Mouse (Mus musculus): ENCODE results near the gene Tldc2. TPM values are rescaled to one million over a fixed set of nuclear protein-coding genes. Genes with fewer than 3 reads are reported as not detected.

The Tldc2 gene
- polyA plus RNA-seq, 1 experiment from 2014 or later, result not detected

DNA sequence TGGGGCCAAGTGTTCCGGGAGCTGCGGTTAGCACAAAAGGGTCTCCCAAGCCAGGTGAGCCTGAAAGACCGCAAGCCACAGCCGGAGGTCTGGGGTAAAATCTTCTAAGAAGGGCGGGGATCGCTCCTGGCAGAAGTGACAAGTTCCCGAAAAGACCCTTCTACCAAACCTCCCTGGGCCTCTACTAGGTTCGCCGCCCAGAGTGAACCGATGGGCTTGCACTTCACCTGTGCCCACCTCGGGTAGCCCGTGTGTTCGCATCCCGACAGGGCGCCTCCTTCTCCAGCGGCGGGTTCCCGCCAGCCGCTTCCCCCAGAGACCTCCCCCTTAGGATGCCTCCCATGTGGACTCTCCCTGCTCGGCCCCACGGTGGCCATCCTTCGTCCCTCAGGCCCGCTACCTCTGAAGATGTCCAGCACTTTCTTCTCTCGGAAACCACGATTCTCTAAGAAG, 47.6 kb downstream of the Tldc2 start:
- no peak for TF ChIP-seq CTCF (IDR thresholded peaks at IDR 0.05; ENCODE audit: low read depth)
- Histone ChIP-seq H3K4me1 (ENCODE audit: insufficient read depth) (peaks cover 32% of the 10 kb centered on the region), H3K27me3 (ENCODE audit: insufficient read depth, low read length) (no peaks in the 10 kb centered on the region), H3K9ac (replicated peaks) (peak overlapping the region; percentile 88), H3K27ac (ENCODE audit: low read depth) (peak overlapping the region; percentile 92), H3K4me3 (ENCODE audit: low read depth, low read length) (peak overlapping the region; percentile 84), H3K9me3 (ENCODE audit: low read length) (no peaks in the 10 kb centered on the region), H3K36me3 (replicated peaks; ENCODE audit: insufficient read depth, low read length) (0 out of 2 replicates have a peak, but pooled peaks cover 3% of the 10 kb centered on the region), H3K4me2 (ENCODE audit: low read depth, low read length) (peak overlapping the region; percentile 78)
- DNase-seq, result no peak
- ATAC-seq, result peak; percentile 52
- under 1% methylated on average over 25 of the region's 25 CpGs for WGBS (ENCODE audit: insufficient replicate concordance)

DNA sequence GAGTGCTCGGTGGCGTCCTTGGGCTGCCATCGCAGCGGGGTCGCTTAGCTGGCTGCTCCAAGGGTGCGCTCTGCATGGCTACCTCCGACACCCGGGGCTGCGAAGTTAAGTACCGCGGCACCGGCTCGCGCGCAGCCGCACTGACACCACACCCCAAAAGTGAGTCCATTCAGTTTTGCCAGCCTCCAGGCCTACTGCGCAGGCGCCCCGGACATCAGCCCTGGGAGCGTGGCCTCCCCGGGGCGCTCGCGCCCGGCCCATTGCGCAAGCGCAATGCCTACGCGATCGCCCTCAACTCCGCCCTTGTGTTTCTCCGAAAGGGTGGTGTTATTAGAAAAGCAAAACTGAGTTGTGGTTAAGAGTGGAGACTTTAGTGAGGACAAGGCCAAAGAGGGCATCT, 48.2 kb downstream of the Tldc2 start, which contains the start of gene Samhd1:
Samhd1 (minus strand) TSS at position 252 of the 400 bp plus-strand sequence.
- 0% methylated on average over 32 of the region's 32 CpGs for WGBS (ENCODE audit: insufficient replicate concordance)
- Histone ChIP-seq H3K4me3 (ENCODE audit: low read depth, low read length) (peak within 1 kb of the TSS; percentile 84), H3K4me1 (ENCODE audit: insufficient read depth) (peaks cover 34% of the 10 kb centered on the region), H3K27me3 (ENCODE audit: insufficient read depth, low read length) (no peaks in the 10 kb centered on the region), H3K4me2 (ENCODE audit: low read depth, low read length) (peak within 1 kb of the TSS; percentile 78), H3K36me3 (replicated peaks; ENCODE audit: insufficient read depth, low read length) (no peaks in the 10 kb centered on the region), H3K9ac (replicated peaks) (peak within 1 kb of the TSS; percentile 88), H3K9me3 (ENCODE audit: low read length) (no peaks in the 10 kb centered on the region), H3K27ac (ENCODE audit: low read depth) (peak within 1 kb of the TSS; percentile 92)
- TF ChIP-seq EP300 (IDR thresholded peaks at IDR 0.05; ENCODE audit: low read depth) (no peak), CTCF (IDR thresholded peaks at IDR 0.05; ENCODE audit: low read depth) (no peak)
- peak; percentile 96 for ATAC-seq
- DNase-seq, result peak; percentile 98

DNA sequence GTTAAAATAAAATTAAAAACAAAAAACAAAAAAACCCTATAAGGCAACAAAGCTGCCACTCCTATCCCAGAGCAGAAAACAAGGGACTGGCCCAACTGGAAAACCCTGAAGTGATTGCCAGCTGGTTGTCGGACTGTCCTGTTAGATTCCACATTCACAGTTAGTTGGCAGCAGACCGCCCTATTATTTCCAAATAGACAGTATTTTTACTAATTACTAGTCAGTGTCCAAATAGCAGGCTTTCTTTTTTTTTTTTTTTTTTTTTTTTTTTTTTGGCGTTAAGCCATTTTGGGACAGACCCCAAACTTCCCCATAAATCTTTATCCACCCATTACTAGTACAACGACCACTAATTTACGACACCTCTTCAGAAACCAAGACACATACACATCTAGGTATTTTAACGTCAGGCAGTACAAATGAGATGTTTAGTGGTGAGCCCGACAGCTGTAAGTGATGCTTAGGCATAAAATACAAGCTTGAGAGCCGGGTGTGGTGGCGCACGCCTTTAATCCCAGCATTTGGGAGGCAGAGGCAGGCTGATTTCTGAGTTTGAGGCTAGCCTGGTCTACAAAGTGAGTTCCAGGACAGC, 48.8 kb downstream of the Tldc2 start:
- Histone ChIP-seq H3K4me1 (ENCODE audit: insufficient read depth) (peaks cover 32% of the 10 kb centered on the region), H3K36me3 (replicated peaks; ENCODE audit: insufficient read depth, low read length) (no peaks in the 10 kb centered on the region), H3K27ac (ENCODE audit: low read depth) (peak overlapping the region; percentile 92), H3K27me3 (ENCODE audit: insufficient read depth, low read length) (no peaks in the 10 kb centered on the region), H3K4me2 (ENCODE audit: low read depth, low read length) (peak overlapping the region; percentile 78), H3K9me3 (ENCODE audit: low read length) (no peaks in the 10 kb centered on the region), H3K9ac (replicated peaks) (peak overlapping the region; percentile 52), H3K4me3 (ENCODE audit: low read depth, low read length) (peak overlapping the region; percentile 84)
- TF ChIP-seq CTCF (IDR thresholded peaks at IDR 0.05; ENCODE audit: low read depth), result no peak
- no peak for TF ChIP-seq EP300 (IDR thresholded peaks at IDR 0.05; ENCODE audit: low read depth)
- DNase-seq (no peak), ATAC-seq (no peak)
- whole genome bisulfite sequencing (ENCODE audit: insufficient replicate concordance), result 79% methylated on average over 10 of the region's 10 CpGs

- 89% methylated on average over 4 of the region's 4 CpGs for WGBS (ENCODE audit: insufficient replicate concordance)
Observed at GRCm38 (mm10) chr2:157136176-157136575, 49.3 kb downstream of the Tldc2 start.

GRCm38 (mm10) chr2:157136646-157137045, 49.8 kb downstream of the Tldc2 start:
- H3K4me1 ChIP-seq (ENCODE audit: insufficient read depth), result peaks cover 32% of the 10 kb centered on the region
- H3K9ac ChIP-seq (replicated peaks), result no peak overlapping the region
- 59% methylated on average over 2 of the region's 2 CpGs for WGBS (ENCODE audit: insufficient replicate concordance)
- no peaks in the 10 kb centered on the region for H3K9me3 ChIP-seq (ENCODE audit: low read length)
- H3K36me3 ChIP-seq (replicated peaks; ENCODE audit: insufficient read depth, low read length), result no peaks in the 10 kb centered on the region
- ATAC-seq (no peak), DNase-seq (no peak)
- H3K27ac ChIP-seq (ENCODE audit: low read depth), result peak overlapping the region; percentile 12; the same call in 1 of the 2 replicates
- H3K4me3 ChIP-seq (ENCODE audit: low read depth, low read length), result no peak overlapping the region
- no peak overlapping the region for H3K4me2 ChIP-seq (ENCODE audit: low read depth, low read length)
- TF ChIP-seq EP300 (IDR thresholded peaks at IDR 0.05; ENCODE audit: low read depth) (no peak), CTCF (IDR thresholded peaks at IDR 0.05; ENCODE audit: low read depth) (no peak)
- no peaks in the 10 kb centered on the region for H3K27me3 ChIP-seq (ENCODE audit: insufficient read depth, low read length)

More at GRCm38 (mm10) chr2:157136176-157136575, 49.3 kb downstream of the Tldc2 start:
- Histone ChIP-seq H3K9me3 (ENCODE audit: low read length) (no peaks in the 10 kb centered on the region), H3K36me3 (replicated peaks; ENCODE audit: insufficient read depth, low read length) (no peaks in the 10 kb centered on the region), H3K27me3 (ENCODE audit: insufficient read depth, low read length) (no peaks in the 10 kb centered on the region), H3K4me1 (ENCODE audit: insufficient read depth) (peaks cover 32% of the 10 kb centered on the region), H3K9ac (replicated peaks) (no peak overlapping the region), H3K4me3 (ENCODE audit: low read depth, low read length) (no peak overlapping the region), H3K4me2 (ENCODE audit: low read depth, low read length) (no peak overlapping the region), H3K27ac (ENCODE audit: low read depth) (0 out of 2 replicates have a peak overlapping the region, but pooled peaks have one; percentile 12)
- DNase-seq (no peak), ATAC-seq (no peak)
- TF ChIP-seq CTCF (IDR thresholded peaks at IDR 0.05; ENCODE audit: low read depth) (no peak), EP300 (IDR thresholded peaks at IDR 0.05; ENCODE audit: low read depth) (no peak)

- Histone ChIP-seq H3K4me3 (ENCODE audit: low read depth, low read length) (no peak overlapping the region), H3K4me1 (ENCODE audit: insufficient read depth) (peaks cover 21% of the 10 kb centered on the region), H3K27me3 (ENCODE audit: insufficient read depth, low read length) (no peaks in the 10 kb centered on the region), H3K27ac (ENCODE audit: low read depth) (peak overlapping the region; percentile 30; the same call in 1 of the 2 replicates), H3K9me3 (ENCODE audit: low read length) (no peaks in the 10 kb centered on the region), H3K36me3 (replicated peaks; ENCODE audit: insufficient read depth, low read length) (no peaks in the 10 kb centered on the region), H3K9ac (replicated peaks) (no peak overlapping the region), H3K4me2 (ENCODE audit: low read depth, low read length) (no peak overlapping the region)
- TF ChIP-seq CTCF (IDR thresholded peaks at IDR 0.05; ENCODE audit: low read depth), result no peak
- TF ChIP-seq EP300 (IDR thresholded peaks at IDR 0.05; ENCODE audit: low read depth), result no peak
- ATAC-seq, result no peak
- DNase-seq, result no peak
- WGBS (ENCODE audit: insufficient replicate concordance), result 46% methylated on average over 9 of the region's 9 CpGs
Observed at GRCm38 (mm10) chr2:157137959-157138731, 51.3 kb downstream of the Tldc2 start.

All from liver, postnatal 0 days (tissue).